Mouse (Mus musculus): ENCODE results near the gene Top2b. TPM values are rescaled to one million over a fixed set of nuclear protein-coding genes. Genes with fewer than 3 reads are reported as not detected.

Gene Top2b
- total RNA-seq, 2 experiments from 2014 or later: 62.0 to 73.4 TPM

- no peak for DNase-seq (ENCODE audit: low spot score in 2 of 2)
Measured at GRCm38 (mm10) chr14:16405187-16405586, 40.2 kb downstream of the Top2b start.

- no peak for DNase-seq (ENCODE audit: low spot score in 2 of 2)
Measured at GRCm38 (mm10) chr14:16414163-16414562, 49.2 kb downstream of the Top2b start.

DNA sequence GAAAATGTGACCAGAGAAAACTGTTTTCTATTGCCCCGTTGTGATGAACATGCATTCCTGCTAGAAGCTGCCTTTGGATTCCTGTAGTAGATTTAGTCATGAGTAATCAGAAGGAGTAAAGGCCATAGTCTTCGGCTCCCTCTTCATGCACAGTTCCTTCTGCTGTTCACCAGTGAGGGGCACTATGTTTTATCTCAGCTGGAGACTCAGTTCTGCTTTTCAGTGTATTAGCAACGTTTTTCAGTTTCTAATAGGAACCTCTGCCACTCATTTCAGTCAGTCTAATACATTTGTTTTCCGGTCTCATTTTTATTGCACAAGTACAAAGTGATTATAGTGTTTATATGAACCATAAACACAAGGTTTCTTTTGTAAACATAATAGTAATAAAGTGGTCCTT is 62.6 kb downstream of the Top2b start:
- no peak for DNase-seq (ENCODE audit: low spot score in 2 of 2)

DNA sequence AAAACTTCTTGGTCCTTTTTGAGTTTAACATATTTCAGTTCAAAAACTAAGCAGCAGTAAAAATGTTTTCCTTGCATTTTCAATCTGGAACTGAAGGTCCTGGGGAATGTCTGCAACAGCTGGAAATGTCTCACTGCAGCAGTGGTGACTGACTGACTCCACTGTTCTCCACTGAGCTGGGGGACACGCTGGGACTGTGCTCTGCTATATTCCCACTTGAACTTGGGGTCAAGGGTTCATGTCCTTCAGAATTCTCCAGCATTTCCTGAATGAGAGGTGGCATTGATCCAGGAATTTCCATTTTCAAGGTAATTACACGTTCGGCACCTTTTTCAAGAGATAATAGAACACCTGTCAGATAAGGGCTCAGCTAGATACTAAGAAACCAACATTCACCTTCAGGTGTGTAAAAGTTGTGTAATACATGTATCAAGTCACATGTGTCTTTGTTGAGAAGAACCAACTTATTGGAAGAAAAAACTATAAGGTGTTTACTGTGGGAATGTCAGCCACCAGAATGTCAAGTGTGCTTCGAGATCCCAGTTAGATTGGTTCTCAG is 67.0 kb downstream of the Top2b start:
- DNase-seq (ENCODE audit: low spot score in 2 of 2): no peak

DNA sequence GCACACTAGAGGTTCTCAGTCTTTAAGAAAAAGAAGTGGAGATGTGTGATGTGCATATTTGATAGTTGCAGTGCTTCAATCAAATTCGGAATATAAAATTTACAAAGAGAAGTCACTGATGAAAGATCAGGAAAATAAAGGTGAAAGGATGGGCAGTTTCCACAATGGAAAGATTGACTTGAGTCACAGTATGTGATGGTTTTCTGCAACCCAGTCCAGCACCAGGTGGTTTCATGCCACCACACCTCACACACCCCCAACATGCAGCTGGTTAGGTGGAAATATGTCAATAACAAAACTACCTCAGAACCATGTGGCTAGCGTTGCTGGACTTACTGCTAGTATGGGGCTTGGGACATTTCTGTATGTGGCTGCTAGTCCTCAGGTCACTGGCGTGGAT is 67.6 kb downstream of the Top2b start:
- DNase-seq (ENCODE audit: low spot score in 2 of 2): no peak

DNA sequence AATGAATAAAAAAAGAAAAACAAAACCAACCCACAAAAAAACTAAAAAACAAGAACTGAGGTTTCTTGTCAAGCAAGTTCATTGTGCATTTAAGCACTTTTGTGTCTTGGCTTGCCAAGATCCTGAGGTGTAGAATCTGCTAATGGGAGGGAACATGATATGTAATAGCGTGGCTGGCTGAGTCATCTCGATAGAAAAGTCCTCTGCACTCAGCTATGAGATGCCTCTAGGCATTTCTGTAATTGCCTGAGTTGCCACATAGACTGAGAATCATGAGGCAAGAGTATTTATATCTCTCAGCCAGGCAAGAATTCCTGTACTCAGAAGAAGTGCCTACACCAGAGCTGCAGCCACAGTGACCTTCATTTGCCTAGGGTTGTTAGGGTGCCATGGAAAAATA is 68.2 kb downstream of the Top2b start:
- no peak for DNase-seq (ENCODE audit: low spot score in 2 of 2)

GRCm38 (mm10) chr14:16434396-16435171 is 69.6 kb downstream of the Top2b start:
- peak; percentile 41 to 42 for DNase-seq (ENCODE audit: low spot score in 2 of 2)

GRCm38 (mm10) chr14:16437386-16437785 is 72.4 kb downstream of the Top2b start:
- DNase-seq (ENCODE audit: low spot score in 2 of 2): no peak

DNA sequence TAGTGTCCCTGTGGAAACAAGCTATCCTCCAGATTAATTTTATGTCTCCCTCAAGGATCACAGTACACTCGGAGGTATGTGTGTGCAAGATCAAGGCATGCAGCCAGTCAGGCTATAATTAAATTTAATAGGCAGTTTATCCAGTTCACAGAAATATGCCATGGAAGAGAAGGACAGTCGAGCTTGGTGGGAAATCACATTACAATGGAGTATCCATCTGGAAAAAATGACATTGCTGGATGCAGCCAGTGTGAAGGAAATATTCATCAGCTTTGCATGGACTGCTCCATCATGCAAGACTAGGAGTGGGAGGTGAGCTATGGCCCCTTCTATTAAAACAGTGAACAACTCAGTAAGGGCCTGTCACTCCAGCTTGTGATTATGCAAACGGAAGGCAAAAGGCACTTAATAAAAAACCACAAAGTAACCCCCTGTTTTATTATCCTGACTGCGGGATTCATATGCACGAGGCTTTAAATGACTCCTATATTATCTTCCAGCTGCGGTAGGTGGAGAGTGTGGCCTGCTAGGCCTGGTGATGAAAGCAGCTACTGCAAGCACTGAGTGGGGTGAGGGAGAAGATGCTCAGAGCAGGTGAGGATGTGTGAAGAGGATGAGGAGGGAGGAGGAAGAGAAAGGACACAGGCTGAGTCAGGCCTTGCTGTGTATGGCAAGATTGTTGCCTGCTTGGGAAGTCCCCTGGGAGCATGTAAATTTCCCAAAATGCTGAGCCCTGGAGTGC is 74.6 kb downstream of the Top2b start:
- DNase-seq (ENCODE audit: low spot score in 2 of 2): no peak

GRCm38 (mm10) chr14:16444859-16445258 is 79.9 kb downstream of the Top2b start:
- DNase-seq (ENCODE audit: low spot score in 2 of 2): no peak

DNA sequence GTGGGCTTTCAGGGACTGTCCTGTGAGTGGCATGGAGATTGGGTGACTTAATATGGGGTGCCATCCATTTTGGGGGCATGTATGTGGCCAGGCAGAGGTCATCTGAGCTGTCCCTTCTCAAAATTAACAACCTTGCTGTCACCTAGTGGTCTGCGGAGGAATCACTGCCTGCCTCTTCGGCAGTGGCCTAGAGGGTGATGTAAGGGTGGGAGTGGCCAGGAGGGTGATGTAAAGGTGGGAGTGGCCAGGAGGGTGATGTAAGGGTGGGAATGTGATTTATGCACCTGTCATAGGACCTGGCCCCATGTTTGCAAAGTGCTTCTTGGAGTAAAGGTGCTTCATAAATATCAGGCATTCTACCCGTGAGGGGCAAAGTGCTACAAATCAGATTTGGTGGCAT is 82.6 kb downstream of the Top2b start:
- no peak for DNase-seq (ENCODE audit: low spot score in 2 of 2)

DNA sequence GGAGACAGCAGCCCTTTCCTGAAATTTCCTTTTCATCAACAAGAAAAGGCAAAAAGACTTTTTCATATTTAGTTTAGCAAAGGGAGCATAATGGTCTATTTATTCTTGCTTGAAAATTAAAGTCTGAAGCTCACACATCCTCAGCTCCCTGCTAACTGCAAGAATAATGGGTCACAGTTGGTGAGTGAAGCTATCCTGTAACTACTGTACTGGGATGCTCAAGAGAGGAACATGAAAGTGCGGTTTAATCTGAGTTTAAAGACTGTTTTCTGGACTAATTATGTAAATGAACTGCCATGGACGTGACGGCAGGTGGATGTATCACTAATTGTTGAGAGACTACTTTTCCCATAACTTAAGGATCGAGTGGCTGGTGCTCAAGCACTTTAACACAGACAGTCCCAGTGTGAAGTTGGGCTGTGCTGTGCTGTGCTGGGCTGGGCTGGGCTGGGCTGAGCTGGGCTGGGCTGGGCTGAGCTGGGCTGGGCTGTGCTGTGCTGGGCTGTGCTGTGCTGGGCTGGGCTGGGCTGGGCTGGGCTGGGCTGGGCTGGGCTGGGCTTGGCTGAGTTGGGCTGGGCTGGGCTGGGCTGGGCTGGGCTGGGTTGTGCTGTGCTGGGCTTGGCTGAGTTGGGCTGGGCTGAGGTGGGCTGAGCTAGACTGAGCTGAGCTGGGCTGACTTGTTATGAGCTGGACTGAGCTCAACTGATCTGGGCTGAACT is 83.4 kb downstream of the Top2b start:
- no peak for DNase-seq (ENCODE audit: low spot score in 2 of 2)

DNA sequence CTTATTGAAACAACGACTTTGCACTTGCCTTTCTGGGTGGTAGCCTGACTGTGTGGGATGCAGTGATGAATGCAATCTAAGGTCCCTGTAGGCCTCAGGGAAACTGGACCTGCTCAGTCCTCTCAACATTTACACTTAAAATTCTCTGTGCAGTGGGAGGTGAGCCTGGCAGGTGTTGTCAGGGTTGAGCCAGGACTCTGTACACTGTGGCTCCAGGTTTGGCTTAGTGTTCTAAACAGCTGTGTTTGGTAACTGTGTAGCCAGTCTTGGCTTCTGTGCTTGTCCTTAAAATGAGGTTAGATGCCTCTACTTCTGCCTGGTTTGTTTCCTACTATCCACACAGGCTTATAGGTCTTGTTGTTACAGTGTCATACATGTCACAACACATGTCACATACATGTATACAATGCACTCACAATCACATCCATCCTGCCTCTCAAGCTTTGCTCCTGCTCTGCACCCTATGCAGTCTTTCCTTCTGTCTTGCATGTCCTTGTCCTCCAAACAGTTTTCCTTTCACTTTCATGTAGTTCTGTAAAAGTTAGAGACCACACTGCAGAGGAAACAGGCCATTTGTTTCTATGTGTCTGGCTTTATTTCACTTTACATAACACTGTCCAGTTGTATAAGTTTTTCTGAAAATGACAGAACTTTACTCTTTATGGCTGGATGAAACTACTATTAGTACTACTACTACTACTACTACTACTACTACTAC is 113.8 kb downstream of the Top2b start:
- DNase-seq (ENCODE audit: low spot score in 2 of 2): no peak

DNA sequence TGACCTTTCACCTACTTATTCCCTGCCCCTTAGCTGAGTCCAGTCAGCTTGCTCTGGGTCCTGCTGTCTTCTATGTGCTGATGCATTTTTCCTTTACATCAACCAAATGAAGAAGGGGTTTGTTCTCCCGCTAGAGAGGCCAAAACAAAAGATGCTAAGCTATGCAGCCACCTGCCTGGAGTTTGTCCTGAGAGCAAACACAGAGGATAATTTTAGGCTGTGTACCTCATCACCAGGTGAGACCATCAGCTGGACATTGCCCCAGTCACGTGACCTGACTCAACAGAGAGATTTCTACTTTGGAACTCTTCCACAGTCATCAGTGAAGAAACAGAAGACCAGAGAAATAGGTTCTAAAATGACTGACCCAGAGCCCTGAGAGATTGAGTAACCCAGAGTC is 114.5 kb downstream of the Top2b start:
- no peak for DNase-seq (ENCODE audit: low spot score in 2 of 2)

- no peak for DNase-seq (ENCODE audit: low spot score in 2 of 2)
Measured at GRCm38 (mm10) chr14:16480621-16481020, 115.6 kb downstream of the Top2b start.

DNA sequence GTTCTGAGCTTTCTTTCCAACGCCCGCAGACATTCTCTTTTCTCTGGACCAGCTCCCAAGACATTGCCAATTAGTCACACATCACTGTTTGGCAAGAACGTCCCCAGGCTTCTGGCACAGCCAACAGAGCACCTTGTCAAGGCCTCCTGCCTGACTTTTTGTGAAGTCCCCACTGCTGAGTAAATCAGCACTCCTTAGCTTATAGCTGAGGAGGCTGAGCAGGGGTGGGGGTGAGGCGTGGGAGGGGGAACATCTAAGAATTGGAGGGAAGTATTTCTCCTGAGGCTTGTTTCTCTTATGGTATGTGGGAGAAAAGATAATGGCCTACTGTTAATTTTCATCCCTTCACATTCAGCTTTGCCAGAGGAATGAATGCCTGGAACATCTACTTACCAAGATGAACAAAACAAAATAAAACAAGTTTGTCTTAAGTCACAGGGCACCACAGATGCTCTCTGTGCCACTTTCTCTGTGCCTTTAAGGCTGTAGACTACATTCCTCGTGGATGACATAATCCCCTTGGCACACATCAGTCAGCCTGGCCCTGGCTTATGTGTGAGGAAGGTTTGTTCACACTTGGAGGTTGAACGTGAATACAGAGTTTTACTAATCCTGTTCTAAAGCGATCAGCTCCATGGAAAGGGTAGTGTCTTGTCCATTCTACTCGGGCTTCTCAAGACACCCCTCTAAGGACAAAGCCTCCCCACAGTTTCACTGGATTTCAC is 118.8 kb downstream of the Top2b start:
- DNase-seq (ENCODE audit: low spot score in 2 of 2): peak; percentile 13 to 25

Data from adrenal gland, adult 18-20 months (tissue).